Mouse (Mus musculus) gastrocnemius, postnatal 25 days (tissue): Measurements from ENCODE around the gene Gm21983. TPM values are rescaled to one million over a fixed set of nuclear protein-coding genes. Genes with fewer than 3 reads are reported as not detected.

Source experiments
- DNase-seq: peaks from one replicate; pipeline ENCODE4 v3.0.0; 2022
- microRNA-seq, 2 experiments: library from miRNA; unstranded; fragments of <30 nt; microRNA quantifications; one replicate each; pipeline ENCODE4 v1.2.0; 2021; ENCODE audit warnings: borderline replicate concordance in 2 of 2
- total RNA-seq, 2 experiments: library from RNA; stranded (reverse); gene quantifications; 1 replicate in 1 of 2; 2 replicates in 1 of 2; pipeline ENCODE4 v1.2.3; 2021

Gm21983 gene
- total RNA-seq, 2 experiments from 2014 or later = not detected

DNA sequence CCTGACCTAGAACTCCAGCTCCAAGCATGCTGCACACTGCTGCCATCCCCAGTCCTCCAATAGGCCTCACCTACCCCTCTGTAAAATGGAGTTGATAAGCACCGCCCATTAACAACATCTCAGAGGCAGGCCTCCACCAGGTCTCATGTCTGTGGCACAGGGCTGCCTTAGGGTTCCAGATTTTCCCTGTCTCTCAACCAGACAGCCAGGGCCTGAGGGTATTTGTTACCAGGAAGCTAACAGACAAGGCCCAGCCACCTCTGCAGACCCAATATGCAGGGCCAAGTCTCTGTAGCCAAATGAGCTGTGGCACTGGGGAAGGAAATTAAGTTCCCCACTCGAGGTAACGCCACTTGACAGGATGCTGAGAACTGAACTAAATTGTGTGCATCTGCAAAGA, 20.0 kb downstream of the Gm21983 start:
- DNase-seq = no peak

DNA sequence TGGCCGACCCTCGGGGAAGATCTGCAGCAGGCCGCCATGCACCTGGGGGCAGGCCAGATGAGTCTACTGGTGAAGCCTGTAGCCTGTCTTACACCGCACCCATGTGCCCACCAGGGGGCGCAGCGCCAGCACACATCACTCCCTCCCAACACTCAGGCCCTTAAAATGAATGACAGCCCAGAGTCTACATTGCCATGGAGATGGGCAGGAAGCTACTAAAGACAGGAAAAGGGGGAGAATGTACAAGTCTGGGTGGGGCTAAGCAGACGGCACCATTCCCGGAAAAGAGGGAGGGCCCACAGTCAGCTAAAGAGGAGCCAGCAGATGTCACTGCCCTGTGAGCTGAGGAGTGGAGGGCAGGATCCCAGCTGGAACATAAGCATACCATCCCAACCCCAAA, 21.0 kb downstream of the Gm21983 start:
- peak; percentile 85 for DNase-seq

DNA sequence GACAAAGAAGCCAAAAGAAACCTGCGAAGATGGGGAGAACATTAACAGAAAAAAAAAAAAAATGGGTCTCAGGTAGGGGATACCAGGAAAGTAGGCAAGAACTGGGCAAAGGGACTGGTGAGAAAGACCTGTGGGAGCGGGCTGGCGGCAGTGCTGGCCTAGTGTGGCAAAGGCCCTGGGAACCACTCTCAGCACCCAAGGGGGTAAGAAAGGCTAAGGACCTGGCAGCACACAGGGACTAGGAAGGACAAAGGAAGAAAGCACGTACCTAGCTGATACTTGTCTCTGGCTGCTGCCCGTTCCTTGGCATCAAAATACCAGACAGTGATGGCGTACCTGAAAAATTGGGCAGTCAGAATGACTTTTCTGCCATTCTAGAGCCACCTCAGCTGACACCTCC, 21.6 kb downstream of the Gm21983 start:
- DNase-seq = no peak

DNA sequence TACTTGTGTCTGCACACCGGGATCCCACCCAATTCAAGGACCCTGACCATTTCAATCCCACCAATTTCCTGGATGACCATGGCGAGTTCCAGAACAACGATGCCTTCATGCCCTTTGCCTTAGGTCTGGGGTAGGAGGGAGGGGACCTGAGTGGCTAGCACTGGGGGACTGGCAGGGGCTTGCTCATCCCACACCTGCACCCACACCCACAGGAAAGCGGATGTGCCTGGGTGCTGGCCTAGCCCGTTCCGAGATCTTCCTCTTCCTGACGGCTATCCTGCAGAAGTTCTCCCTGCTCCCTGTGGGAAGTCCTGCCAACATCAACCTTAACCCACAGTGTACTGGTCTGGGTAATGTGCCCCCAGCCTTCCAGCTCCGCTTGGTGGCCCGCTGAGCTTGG, 22.7 kb downstream of the Gm21983 start:
- no peak for DNase-seq

- DNase-seq = no peak
Measured at GRCm38 (mm10) chr7:27156005-27156404, 24.9 kb downstream of the Gm21983 start.

- DNase-seq = peak; percentile 69
Measured at GRCm38 (mm10) chr7:27153205-27153764, 27.6 kb downstream of the Gm21983 start, which contains the start of gene Cyp2t4. Cyp2t4 (plus strand) TSS chr7:27153714.

DNA sequence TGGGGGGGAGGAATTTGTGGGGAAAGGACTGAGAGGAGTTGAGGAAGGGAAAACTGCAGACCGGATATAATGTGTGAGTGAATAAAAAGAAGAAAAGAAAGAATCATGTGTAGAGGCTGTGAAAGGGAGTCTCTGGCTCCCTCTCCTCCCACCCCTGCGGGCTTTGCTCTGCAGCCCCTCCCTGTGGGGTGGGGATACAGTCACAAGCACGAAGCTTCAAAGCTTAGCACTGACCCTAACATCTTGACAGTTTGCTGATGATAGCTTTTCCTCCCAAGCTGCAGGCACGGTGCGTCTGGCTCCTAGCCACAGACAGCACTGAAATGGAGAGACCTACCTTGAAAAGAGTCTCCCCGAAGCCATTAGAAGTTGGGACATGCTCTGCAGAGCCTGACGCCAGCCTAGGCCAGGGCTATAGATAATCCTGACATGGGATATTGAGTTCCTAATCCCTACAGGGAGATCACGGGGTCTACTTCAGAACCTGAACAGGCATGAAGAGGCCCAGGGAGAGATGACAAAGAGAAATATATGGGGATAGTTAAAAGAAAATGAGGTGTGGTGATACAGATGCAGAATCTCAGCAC, 44.4 kb downstream of the Gm21983 start:
- no peak for DNase-seq

GRCm38 (mm10) chr7:27133757-27134156, 47.1 kb downstream of the Gm21983 start:
- no peak for DNase-seq

DNA sequence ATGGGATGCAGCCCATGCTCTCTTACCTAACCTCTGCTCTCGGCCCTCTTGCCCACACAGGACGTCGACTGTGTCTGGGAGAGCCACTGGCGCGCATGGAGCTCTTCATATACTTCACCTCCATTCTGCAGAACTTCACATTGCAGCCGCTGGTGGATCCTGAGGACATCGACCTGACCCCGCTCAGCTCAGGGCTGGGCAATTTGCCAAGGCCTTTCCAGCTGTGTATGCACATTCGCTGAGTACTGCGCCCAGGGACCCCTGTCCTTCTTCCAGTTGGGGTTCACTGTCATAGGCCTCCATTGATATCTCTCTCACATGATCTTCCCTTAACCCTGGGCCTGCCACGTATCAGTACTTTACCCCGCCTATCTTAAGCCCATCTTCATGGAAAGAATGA, 47.7 kb downstream of the Gm21983 start:
- no peak for DNase-seq

GRCm38 (mm10) chr7:27132588-27132987, 48.3 kb downstream of the Gm21983 start:
- no peak for DNase-seq

DNA sequence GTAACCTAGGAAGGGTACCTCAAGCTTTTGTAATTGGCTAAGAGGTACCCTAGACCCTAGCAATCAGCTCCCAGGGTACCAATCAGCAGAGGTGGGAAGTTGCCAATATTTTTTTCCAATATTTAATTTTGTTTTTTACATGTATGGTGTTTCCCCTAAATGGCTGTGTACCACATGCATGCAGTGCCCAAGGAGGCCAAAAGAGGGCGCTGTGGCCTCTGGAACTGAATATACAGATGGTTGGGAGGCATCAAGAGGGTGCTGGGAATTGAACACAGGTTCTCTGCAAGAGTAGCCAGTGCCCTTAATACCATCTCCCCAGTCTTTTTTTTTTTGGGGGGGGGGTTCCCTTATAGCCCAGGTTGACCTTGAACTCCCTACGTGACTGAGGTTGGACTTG, 49.5 kb downstream of the Gm21983 start:
- DNase-seq = no peak

GRCm38 (mm10) chr7:27130521-27131370, 50.1 kb downstream of the Gm21983 start:
- DNase-seq = no peak

GRCm38 (mm10) chr7:27129811-27130210, 51.1 kb downstream of the Gm21983 start:
- DNase-seq = no peak

GRCm38 (mm10) chr7:27128946-27129345, 51.9 kb downstream of the Gm21983 start:
- no peak for DNase-seq

DNA sequence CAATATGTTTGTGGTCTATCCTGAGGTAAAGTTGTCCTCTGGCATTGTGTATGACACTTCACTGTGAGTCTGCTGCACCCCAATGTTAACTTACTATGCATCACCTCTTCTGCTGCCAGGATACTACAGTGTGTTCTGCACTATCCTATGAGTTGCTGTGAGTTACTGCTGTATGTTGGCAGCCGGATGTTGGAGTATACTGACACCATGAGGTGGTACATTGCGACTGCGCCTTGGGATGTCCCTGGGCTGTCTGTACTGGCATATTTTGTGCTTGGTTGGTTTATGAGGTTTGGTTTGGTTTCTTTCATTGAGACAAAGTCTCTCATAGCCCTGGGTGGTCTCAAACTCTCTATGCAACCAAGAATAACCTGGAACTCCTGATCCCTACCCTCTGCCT, 52.7 kb downstream of the Gm21983 start:
- no peak for DNase-seq

GRCm38 (mm10) chr7:27124969-27125368, 55.9 kb downstream of the Gm21983 start:
- no peak for DNase-seq

- no peak for DNase-seq
Measured at GRCm38 (mm10) chr7:27124305-27124832, 56.5 kb downstream of the Gm21983 start.

DNA sequence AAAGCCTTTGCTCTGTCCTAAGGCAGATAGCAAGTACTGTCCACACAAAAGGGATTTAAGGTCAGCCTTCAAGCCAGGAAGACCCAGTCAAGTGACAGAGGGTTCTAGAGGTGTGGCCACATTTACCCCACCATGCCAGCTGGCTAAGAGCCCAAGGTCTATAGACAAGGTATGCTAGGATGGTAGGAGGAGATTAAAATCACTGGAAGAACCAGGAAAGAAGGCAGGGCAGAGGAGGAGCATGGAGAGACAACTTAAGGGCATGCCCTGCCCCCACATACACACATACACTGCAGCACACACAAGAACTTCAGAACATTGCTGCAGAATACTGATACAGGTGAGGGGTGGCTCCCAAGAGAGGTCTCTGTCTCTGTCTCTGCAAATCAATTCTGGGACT, 61.2 kb downstream of the Gm21983 start, which contains the start of gene Cyp2f2:
Gene Cyp2f2, plus strand, starts transcription at position 234 of the 400 bp plus-strand sequence.
- DNase-seq = no peak

Small RNA genes lying within 50 kb of the gene (microRNA-seq; reads per million reads assigned to microRNA genes)
- gene Mir1191 (0 to 0.53 reads per million in 2 experiments), gene Mir3101 (0 to 0.26 reads per million in 2 experiments)

Other genes with a start within 250 kb of the Gm21983 start
- not detected for gene Cyp2a22, start 241.7 kb downstream of the Gm21983 start, total RNA-seq
- not detected for gene Cyp2a12, start 152.0 kb downstream of the Gm21983 start, total RNA-seq
- gene Cyp2f2, start 61.2 kb downstream of the Gm21983 start, total RNA-seq = 1 to 10 TPM in 1 of 2 experiments, not detected in 1; 3.4 TPM
- not detected for gene Cyp2t4, start 27.4 kb downstream of the Gm21983 start, total RNA-seq
- 100 to 1,000 TPM in 1 of 2 experiments, 10 to 100 TPM in 1; 92.9 to 103 TPM for gene Egln2, start 14.3 kb downstream of the Gm21983 start, total RNA-seq
- gene Rab4b, start 2.2 kb downstream of the Gm21983 start, total RNA-seq = 10 to 100 TPM; 10.1 to 10.4 TPM
- gene Mia, start 71 bp upstream of the Gm21983 start, total RNA-seq = not detected
- gene BC024978, start 14.7 kb upstream of the Gm21983 start, total RNA-seq = 10 to 100 TPM; 12.1 to 13.0 TPM
- 10 to 100 TPM; 31.4 to 31.8 TPM for gene Snrpa, start 15.2 kb upstream of the Gm21983 start, total RNA-seq
- 1 to 10 TPM; 2.3 to 3.6 TPM for gene Itpkc, start 47.6 kb upstream of the Gm21983 start, total RNA-seq
- gene Coq8b, start 51.9 kb upstream of the Gm21983 start, total RNA-seq = 1 to 10 TPM; 3.0 to 4.9 TPM
- gene Numbl, start 77.3 kb upstream of the Gm21983 start, total RNA-seq = 1 to 10 TPM; 3.6 to 5.4 TPM
- 10 to 100 TPM; 69.4 to 77.8 TPM for gene Ltbp4, start 156.6 kb upstream of the Gm21983 start, total RNA-seq
- gene Shkbp1, start 174.9 kb upstream of the Gm21983 start, total RNA-seq = 1 to 10 TPM in 1 of 2 experiments, under 1 TPM in 1; 1.00 to 3.1 TPM
- not detected for gene Gm20479, start 176.3 kb upstream of the Gm21983 start, total RNA-seq